Mouse (Mus musculus): ENCODE measurements around the gene Gm3415. TPM values are rescaled to one million over a fixed set of nuclear protein-coding genes. Genes with fewer than 3 reads are reported as not detected.

Gm3415 gene
- not detected in 2 replicates for polyA plus RNA-seq (2015; fragmentation: Nextera tagmentation; extraction: Ambion mirVana)

GRCm38 (mm10) chr5:146555836-146556235 is at the start of gene Gm3415:
Gene Gm3415 (plus strand): TSS chr5:146556136.

GRCm38 (mm10) chr5:146513823-146514222 is 42.1 kb upstream of the Gm3415 start, which contains the start of gene Gm3402:
Gene Gm3402 (plus strand): TSS chr5:146514123.

GRCm38 (mm10) chr5:146525501-146525900 is 30.4 kb upstream of the Gm3415 start, which contains the start of gene Gm3404:
Gene Gm3404 (plus strand): TSS chr5:146525801.

GRCm38 (mm10) chr5:146537347-146537746 is 18.6 kb upstream of the Gm3415 start, which contains the start of gene Gm3409:
Gene Gm3409 (plus strand): TSS chr5:146537647.

GRCm38 (mm10) chr5:146584478-146585306 is 28.8 kb downstream of the Gm3415 start, which contains the start of gene Gpr12:
Gene Gpr12 (minus strand): TSS chr5:146585239.

Other genes with a start within 250 kb of the Gm3415 start
- gene Wasf3, start 171.2 kb upstream of the Gm3415 start, polyA plus RNA-seq (2015; fragmentation: Nextera tagmentation; extraction: Ambion mirVana): 0.30 and 0.34 TPM in 2 replicates
- not detected in 2 replicates for gene Gm6408, start 74.2 kb upstream of the Gm3415 start, polyA plus RNA-seq (2015; fragmentation: Nextera tagmentation; extraction: Ambion mirVana)
- not detected in 2 replicates for gene Gm6370, start 64.8 kb upstream of the Gm3415 start, polyA plus RNA-seq (2015; fragmentation: Nextera tagmentation; extraction: Ambion mirVana)
- not detected in 2 replicates for gene 4930449I24Rik, start 53.7 kb upstream of the Gm3415 start, polyA plus RNA-seq (2015; fragmentation: Nextera tagmentation; extraction: Ambion mirVana)
- not detected in 2 replicates for gene Gm3402, start 42.0 kb upstream of the Gm3415 start, polyA plus RNA-seq (2015; fragmentation: Nextera tagmentation; extraction: Ambion mirVana)
- not detected in 2 replicates for gene Gm3404, start 30.3 kb upstream of the Gm3415 start, polyA plus RNA-seq (2015; fragmentation: Nextera tagmentation; extraction: Ambion mirVana)
- not detected in 2 replicates for gene Gm3409, start 18.5 kb upstream of the Gm3415 start, polyA plus RNA-seq (2015; fragmentation: Nextera tagmentation; extraction: Ambion mirVana)
- not detected in 2 replicates for gene Gpr12, start 29.1 kb downstream of the Gm3415 start, polyA plus RNA-seq (2015; fragmentation: Nextera tagmentation; extraction: Ambion mirVana)
- gene Usp12, start 238.9 kb downstream of the Gm3415 start, polyA plus RNA-seq (2015; fragmentation: Nextera tagmentation; extraction: Ambion mirVana): 10.2 and 12.3 TPM in 2 replicates